Mouse (Mus musculus): Measurements from ENCODE around the gene Rab11fip3.

- TF ChIP-seq CTCF (conservative IDR thresholded peaks at IDR 0.05; ENCODE audit: insufficient read depth, insufficient read length, low read depth, low read length) (no peak), POLR2A (IDR thresholded peaks at IDR 0.05; ENCODE audit: low read depth, low read length) (no peak)
Observed at GRCm38 (mm10) chr17:26111722-26112121, 42.4 kb upstream of the Rab11fip3 start.
